Mouse (Mus musculus): ENCODE measurements around the gene Gm38392.

- TF ChIP-seq POLR2A (IDR thresholded peaks at IDR 0.05; ENCODE audit: low read depth, low read length) (no peak), CTCF (IDR thresholded peaks at IDR 0.05; ENCODE audit: extremely low read depth, insufficient read length, insufficient replicate concordance, low read depth, low read length) (no peak)
These were observed 60.7 kb downstream of the Gm38392 start for GRCm38 (mm10) chr3:88226101-88226845.
